9 mouse cellular contexts compared by ENCODE assay signal in genomic region chr16:35517976-35518951, GRCm38 (mm10). TPM values are rescaled to one million over a fixed set of nuclear protein-coding genes. Genes with fewer than 3 reads are reported as not detected.
DNase-seq lines count a peak whose midpoint lies in the region; ATAC-seq and TF ChIP-seq lines count a peak whose summit lies in the region.
"Had no signal": no experiment of that assay in that cellular context is flagged by ENCODE, and none has a peak within 500 bp of the region (broad histone marks: within the 10 kb centered on the region; RNA-seq: fewer than 3 reads in every experiment).

No protein-coding gene starts in this region.

- no peak for ATAC-seq in heart, embryonic 14.5 days (ENCODE audit: insufficient number of reproducible peaks, insufficient read depth, low FRiP score, low read depth)
- no peak for ATAC-seq in neural tube, embryonic 11.5 days (ENCODE audit: insufficient read depth, low FRiP score, low TSS enrichment)

- peak overlapping the region; percentile 18; the same call in 1 of the 2 replicates for H3K9ac ChIP-seq in heart, embryonic 14.5 days (ENCODE audit: low read length)
- no peak overlapping the region for H3K9ac ChIP-seq in heart, adult 2 months (ENCODE audit: low read depth, low read length)
- 0 out of 2 replicates have a peak overlapping the region, but pooled peaks have one; percentile 6 for H3K9ac ChIP-seq in neural tube, embryonic 11.5 days (ENCODE audit: low read length)

- H3K36me3 ChIP-seq in heart, embryonic 14.5 days (ENCODE audit: control insufficient read depth, insufficient read depth, low read length), result no peaks in the 10 kb centered on the region
- no peaks in the 10 kb centered on the region for H3K36me3 ChIP-seq in heart, adult 2 months (ENCODE audit: control insufficient read depth, insufficient read depth, low read length)
- H3K36me3 ChIP-seq in neural tube, embryonic 11.5 days (ENCODE audit: control insufficient read depth, insufficient read depth, low read length), result no peaks in the 10 kb centered on the region

- TF ChIP-seq POLR2A in heart, adult 2 months (IDR thresholded peaks at IDR 0.05; ENCODE audit: insufficient read depth, low read depth, low read length), result no peak
- no peak for TF ChIP-seq POLR2A in embryonic fibroblast, embryonic 13.5 days (IDR thresholded peaks at IDR 0.05; ENCODE audit: low read depth, low read length)

- H3K4me3 ChIP-seq in heart, embryonic 14.5 days (ENCODE audit: control insufficient read depth in 1 of 2, insufficient read depth in 1 of 2, low read depth in 1 of 2, low read length in 2 of 2), result no peak overlapping the region
- no peak overlapping the region for H3K4me3 ChIP-seq in heart, adult 2 months
- H3K4me3 ChIP-seq in embryonic fibroblast, embryonic 13.5 days (ENCODE audit: insufficient read depth, low read length), result no peak overlapping the region
- H3K4me3 ChIP-seq in neural tube, embryonic 11.5 days (ENCODE audit: low read depth, low read length), result no peak overlapping the region
- H3K4me3 ChIP-seq: myocyte had no signal

- intact Hi-C loops in heart, adult 2 months (cut with DNase I), result no loop called here

- no peak overlapping the region for H3K27ac ChIP-seq in heart, embryonic 14.5 days (replicated peaks in 1 of 2; ENCODE audit: control insufficient read depth in 1 of 2, insufficient read depth in 1 of 2, low read depth in 2 of 2, low read length in 2 of 2)
- H3K27ac ChIP-seq in heart, adult 2 months, result no peak overlapping the region
- peak overlapping the region; percentile 18; the same call in 1 of the 2 replicates for H3K27ac ChIP-seq in embryonic fibroblast, embryonic 13.5 days (ENCODE audit: insufficient read depth, low read length)
- H3K27ac ChIP-seq in neural tube, embryonic 11.5 days (ENCODE audit: low read depth, low read length), result no peak overlapping the region

- no peak for TF ChIP-seq EP300 in heart, adult 2 months (IDR thresholded peaks at IDR 0.05; ENCODE audit: insufficient read depth, low read depth, low read length)

- H3K4me2 ChIP-seq in heart, embryonic 14.5 days (ENCODE audit: low read length), result peak overlapping the region; percentile 28; the same call in 1 of the 2 replicates
- peak overlapping the region; percentile 7; the same call in 1 of the 2 replicates for H3K4me2 ChIP-seq in neural tube, embryonic 11.5 days (ENCODE audit: low read depth)

- H3K9me3 ChIP-seq in heart, embryonic 14.5 days (ENCODE audit: control insufficient read depth, low read length), result no peaks in the 10 kb centered on the region
- no peaks in the 10 kb centered on the region for H3K9me3 ChIP-seq in neural tube, embryonic 11.5 days (ENCODE audit: control insufficient read depth, low read length)

- no peak for DNase-seq in heart, adult 2 months
- DNase-seq in kidney, postnatal 10 days, result peak; percentile 79
- DNase-seq in neural tube, embryonic 11.5 days (ENCODE audit: low spot score), result peak; percentile 32
- no peak for DNase-seq in cerebellum, postnatal 25 days
- DNase-seq in ovary, postnatal 10 days (ENCODE audit: low spot score), result no peak
- no peak for DNase-seq in layer of hippocampus, postnatal 25 days (ENCODE audit: extremely low spot score in 1 of 2, low spot score in 1 of 2)

- TF ChIP-seq CTCF in heart, adult 2 months (IDR thresholded peaks at IDR 0.05), result no peak
- no peak for TF ChIP-seq CTCF in embryonic fibroblast, embryonic 13.5 days (IDR thresholded peaks at IDR 0.05; ENCODE audit: borderline replicate concordance, insufficient read depth, low read length)

- WGBS in heart, embryonic 14.5 days, result 53% methylated on average over 23 of the region's 23 CpGs
- WGBS in heart, adult 2 months, result 46% methylated on average over 23 of the region's 23 CpGs
- WGBS in neural tube, embryonic 11.5 days, result 54% methylated on average over 23 of the region's 23 CpGs

- peaks cover 8 to 9% of the 10 kb centered on the region in 2 experiments; a peak in 2 of 4 replicates for H3K4me1 ChIP-seq in heart, embryonic 14.5 days (ENCODE audit: control insufficient read depth in 2 of 2, insufficient read depth in 2 of 2, low read length in 2 of 2)
- H3K4me1 ChIP-seq in heart, adult 2 months (ENCODE audit: control insufficient read depth, insufficient read depth, low read length), result peaks cover 1% of the 10 kb centered on the region; the same call in 1 of the 2 replicates
- peaks cover 5% of the 10 kb centered on the region; the same call in 1 of the 2 replicates for H3K4me1 ChIP-seq in embryonic fibroblast, embryonic 13.5 days (ENCODE audit: control insufficient read depth, insufficient read depth, low read length)
- peaks cover 4% of the 10 kb centered on the region; the same call in 1 of the 2 replicates for H3K4me1 ChIP-seq in neural tube, embryonic 11.5 days (ENCODE audit: control insufficient read depth, insufficient read depth, low read length)

- no peaks in the 10 kb centered on the region for H3K79me2 ChIP-seq in heart, adult 2 months (replicated peaks; ENCODE audit: control insufficient read depth, insufficient read depth, low read length)

- H3K27me3 ChIP-seq in heart, embryonic 14.5 days (ENCODE audit: control insufficient read depth, insufficient read depth, low read length), result no peaks in the 10 kb centered on the region
- no peaks in the 10 kb centered on the region for H3K27me3 ChIP-seq in heart, adult 2 months (ENCODE audit: control insufficient read depth, insufficient read depth, low read length)
- no peaks in the 10 kb centered on the region for H3K27me3 ChIP-seq in neural tube, embryonic 11.5 days (ENCODE audit: control insufficient read depth, insufficient read depth, low read length)

RNA-seq across cellular contexts. Expression of gene Sema5b, which starts 22.7 kb away (rescaled TPM):
- polyA plus RNA-seq in heart, embryonic 14.5 days (2014; fragmentation: Nextera tagmentation; extraction: Ambion mirVana), result 1.1 and 1.9 TPM in 2 replicates
- total RNA-seq in heart, adult 2 months (2021), result 1 to 10 TPM; 1.8 to 3.0 TPM
- polyA plus RNA-seq in heart, adult 2 months (2012; rRNA removed), result 0.23 and 1.5 TPM in 2 replicates
- 1.3 TPM in 2 replicates for polyA plus RNA-seq in embryonic fibroblast, embryonic 13.5 days (2011; ENCODE audit: insufficient read length, low read depth, missing spikeins)
- 28.1 and 28.9 TPM in 2 replicates for polyA plus RNA-seq in neural tube, embryonic 11.5 days (2014; fragmentation: Nextera tagmentation; extraction: Ambion mirVana)
- 10 to 100 TPM; 14.1 to 18.2 TPM for total RNA-seq in layer of hippocampus, postnatal 25 days (2021)
- polyA plus RNA-seq: myocyte had no signal

RNA-seq across cellular contexts. Expression of gene Pdia5, which starts 27.6 kb away (rescaled TPM):
- polyA plus RNA-seq in heart, embryonic 14.5 days (2014; fragmentation: Nextera tagmentation; extraction: Ambion mirVana), result 12.8 and 14.7 TPM in 2 replicates
- 1 to 10 TPM; 4.1 to 5.0 TPM for total RNA-seq in heart, adult 2 months (2021)
- 4.4 and 4.8 TPM in 2 replicates for polyA plus RNA-seq in heart, adult 2 months (2012; rRNA removed)
- polyA plus RNA-seq in embryonic fibroblast, embryonic 13.5 days (2011; ENCODE audit: insufficient read length, low read depth, missing spikeins), result 96.7 and 105 TPM in 2 replicates
- 11.4 and 14.2 TPM in 2 replicates for polyA plus RNA-seq in neural tube, embryonic 11.5 days (2014; fragmentation: Nextera tagmentation; extraction: Ambion mirVana)
- 1 to 10 TPM; 3.4 to 3.7 TPM for total RNA-seq in layer of hippocampus, postnatal 25 days (2021)

Comparison
In these comparisons a context has a peak if more than half of its experiments do, and no peak if none do; other contexts are left out.
1. DNase-seq: peak in kidney, postnatal 10 days (single experiment) and neural tube, embryonic 11.5 days (single experiment); none in heart, adult 2 months (0 of 2), cerebellum, postnatal 25 days (0 of 2), ovary, postnatal 10 days (single experiment) and layer of hippocampus, postnatal 25 days (0 of 2).
2. RNA of gene Sema5b, which starts 22.7 kb away (polyA plus RNA-seq): 28.1 to 28.9 TPM in neural tube, embryonic 11.5 days; 1.1 to 1.9 TPM in heart, embryonic 14.5 days, 0.23 to 1.5 TPM in heart, adult 2 months and 1.3 TPM in embryonic fibroblast, embryonic 13.5 days; every median in the first group is over 10 times any median in the second.